Mouse (Mus musculus) lung, embryonic 15.5 days (tissue): ENCODE measurements at regions not wholly inside any gene's neighbourhood (a gene's known extent, or its start where the extent isn't known, plus 50 kb on each side); places are given as distances from the start of the nearest gene placed in this dataset.
A peak's percentile ranks its signal among the peaks of the same experiment; 100 is the strongest.

ENCODE experiments used
- ATAC-seq: fragments of 200-750 bp; cut with Nextera tagmentation; 2 replicates; pipeline ENCODE4 v1.8.0; 2017; ENCODE audit warnings: moderate number of reproducible peaks, borderline replicate concordance; ENCODE audit not compliant: low FRiP score, low TSS enrichment; ENCODE audit errors: extremely low read depth
- H3K27ac ChIP-seq: fragments of 300-500 bp; sonication (generic); 2 replicates; pipeline ENCODE4 v1.5.1; 2015; ENCODE audit warnings: moderate library complexity, mild to moderate bottlenecking, inconsistent platforms
- H3K27me3 ChIP-seq: fragments of 300-500 bp; sonication (generic); 2 replicates; pipeline ENCODE4 v1.6.1; 2015; ENCODE audit warnings: inconsistent platforms
- H3K36me3 ChIP-seq: fragments of 300-500 bp; sonication (generic); 2 replicates; pipeline ENCODE4 v1.6.1; 2015; ENCODE audit warnings: inconsistent platforms
- H3K4me1 ChIP-seq: fragments of 300-500 bp; sonication (generic); 2 replicates; pipeline ENCODE4 v1.6.1; 2015; ENCODE audit warnings: inconsistent platforms
- H3K4me2 ChIP-seq: fragments of 300-500 bp; sonication (generic); 2 replicates; pipeline ENCODE4 v1.6.1; 2015; ENCODE audit warnings: inconsistent platforms, mild to moderate bottlenecking, moderate library complexity
- H3K4me3 ChIP-seq: fragments of 300-500 bp; sonication (generic); 2 replicates; pipeline ENCODE4 v1.5.1; 2015; ENCODE audit warnings: mild to moderate bottlenecking, inconsistent platforms
- H3K9ac ChIP-seq: fragments of 300-500 bp; sonication (generic); 2 replicates; pipeline ENCODE4 v1.6.1; 2015; ENCODE audit warnings: inconsistent platforms
- H3K9me3 ChIP-seq: fragments of 300-500 bp; sonication (generic); 2 replicates; pipeline ENCODE4 v1.6.1; 2016; ENCODE audit warnings: inconsistent platforms
- WGBS: fragments of 180-500 bp; shearing (Covaris S2); methylation state at CpG from one replicate; pipeline ENCODE4 v1.1.7; 2015; 5-methylcytosine and 5-hydroxymethylcytosine counted together

- Histone ChIP-seq H3K36me3 (no peaks in the 10 kb centered on the region), H3K9ac (no peak overlapping the region), H3K4me2 (no peak overlapping the region), H3K27me3 (no peaks in the 10 kb centered on the region), H3K9me3 (no peaks in the 10 kb centered on the region), H3K4me3 (no peak overlapping the region), H3K4me1 (peaks cover 8% of the 10 kb centered on the region; the same call in 1 of the 2 replicates), H3K27ac (no peak overlapping the region)
- 60% methylated on average over 12 of the region's 12 CpGs for WGBS
- ATAC-seq: no peak
Observed at GRCm38 (mm10) chr9:118271681-118272080, 121.7 kb upstream of the Cmc1 start.

- 34% methylated on average over 11 of the region's 11 CpGs for WGBS
- ATAC-seq: no peak
- H3K9ac ChIP-seq: no peak overlapping the region
Observed at GRCm38 (mm10) chr9:118272713-118273407, 122.9 kb upstream of the Cmc1 start.

GRCm38 (mm10) chr9:118285481-118285880, 135.5 kb upstream of the Cmc1 start:
- H3K9me3 ChIP-seq: no peaks in the 10 kb centered on the region
- 52% methylated on average over 3 of the region's 3 CpGs for WGBS
- H3K4me3 ChIP-seq: no peak overlapping the region
- H3K9ac ChIP-seq: no peak overlapping the region
- H3K27me3 ChIP-seq: no peaks in the 10 kb centered on the region
- no peaks in the 10 kb centered on the region for H3K36me3 ChIP-seq
- H3K27ac ChIP-seq: no peak overlapping the region
- ATAC-seq: no peak
- no peak overlapping the region for H3K4me2 ChIP-seq
- no peaks in the 10 kb centered on the region for H3K4me1 ChIP-seq

More at GRCm38 (mm10) chr9:118272713-118273407, 122.9 kb upstream of the Cmc1 start:
- Histone ChIP-seq H3K4me1 (peaks cover 8% of the 10 kb centered on the region; the same call in 1 of the 2 replicates), H3K27me3 (no peaks in the 10 kb centered on the region), H3K36me3 (no peaks in the 10 kb centered on the region), H3K4me3 (no peak overlapping the region), H3K4me2 (no peak overlapping the region), H3K9me3 (no peaks in the 10 kb centered on the region), H3K27ac (no peak overlapping the region)

- H3K27ac ChIP-seq: no peak overlapping the region
- H3K4me3 ChIP-seq: no peak overlapping the region
- no peaks in the 10 kb centered on the region for H3K36me3 ChIP-seq
- H3K27me3 ChIP-seq: no peaks in the 10 kb centered on the region
- no peak overlapping the region for H3K4me2 ChIP-seq
- WGBS: 73% methylated on average over 9 of the region's 9 CpGs
- H3K9me3 ChIP-seq: no peaks in the 10 kb centered on the region
- no peak overlapping the region for H3K9ac ChIP-seq
- no peaks in the 10 kb centered on the region for H3K4me1 ChIP-seq
- ATAC-seq: no peak
Observed at GRCm38 (mm10) chr9:118287606-118288005, 137.6 kb upstream of the Cmc1 start.

- H3K36me3 ChIP-seq: no peaks in the 10 kb centered on the region
- no peaks in the 10 kb centered on the region for H3K27me3 ChIP-seq
- no peak overlapping the region for H3K4me2 ChIP-seq
- no peaks in the 10 kb centered on the region for H3K9me3 ChIP-seq
- H3K4me3 ChIP-seq: no peak overlapping the region
- no peak overlapping the region for H3K27ac ChIP-seq
- 88% methylated on average over 10 of the region's 10 CpGs for WGBS
- H3K9ac ChIP-seq: no peak overlapping the region
- no peaks in the 10 kb centered on the region for H3K4me1 ChIP-seq
- no peak for ATAC-seq
Observed at GRCm38 (mm10) chr9:118292836-118293235, 142.9 kb upstream of the Cmc1 start.

GRCm38 (mm10) chr9:118294011-118294410, 144.0 kb upstream of the Cmc1 start:
- Histone ChIP-seq H3K9ac (no peak overlapping the region), H3K36me3 (no peaks in the 10 kb centered on the region), H3K4me1 (no peaks in the 10 kb centered on the region), H3K4me2 (no peak overlapping the region), H3K4me3 (no peak overlapping the region), H3K9me3 (no peaks in the 10 kb centered on the region), H3K27me3 (no peaks in the 10 kb centered on the region), H3K27ac (no peak overlapping the region)
- ATAC-seq: no peak
- 75% methylated on average over 8 of the region's 8 CpGs for WGBS

GRCm38 (mm10) chr9:118302785-118303384, 152.9 kb upstream of the Cmc1 start:
- Histone ChIP-seq H3K4me2 (no peak overlapping the region), H3K4me3 (no peak overlapping the region), H3K9me3 (no peaks in the 10 kb centered on the region), H3K36me3 (no peaks in the 10 kb centered on the region), H3K4me1 (no peaks in the 10 kb centered on the region), H3K27me3 (no peaks in the 10 kb centered on the region), H3K9ac (no peak overlapping the region), H3K27ac (no peak overlapping the region)
- no peak; the same call in 1 of the 2 replicates for ATAC-seq
- 26% methylated on average over 11 of the region's 11 CpGs for WGBS

- ATAC-seq: no peak
- Histone ChIP-seq H3K4me2 (no peak overlapping the region), H3K27me3 (no peaks in the 10 kb centered on the region), H3K36me3 (no peaks in the 10 kb centered on the region), H3K27ac (no peak overlapping the region), H3K4me3 (no peak overlapping the region), H3K4me1 (no peaks in the 10 kb centered on the region), H3K9ac (no peak overlapping the region), H3K9me3 (no peaks in the 10 kb centered on the region)
- 78% methylated on average over 18 of the region's 18 CpGs for WGBS
Observed at GRCm38 (mm10) chr9:118318357-118319140, 159.5 kb upstream of the Eomes start.

GRCm38 (mm10) chr9:118323796-118324195, 154.2 kb upstream of the Eomes start:
- WGBS: 49% methylated on average over 12 of the region's 12 CpGs
- no peak overlapping the region for H3K4me2 ChIP-seq
- no peak for ATAC-seq

GRCm38 (mm10) chr9:118326656-118327055, 151.4 kb upstream of the Eomes start:
- Histone ChIP-seq H3K4me2 (no peak overlapping the region), H3K36me3 (no peaks in the 10 kb centered on the region), H3K9me3 (no peaks in the 10 kb centered on the region), H3K27me3 (no peaks in the 10 kb centered on the region), H3K4me1 (no peaks in the 10 kb centered on the region), H3K27ac (no peak overlapping the region), H3K4me3 (no peak overlapping the region), H3K9ac (no peak overlapping the region)
- WGBS: 68% methylated on average over 9 of the region's 9 CpGs
- ATAC-seq: no peak

More at GRCm38 (mm10) chr9:118323796-118324195, 154.2 kb upstream of the Eomes start:
- Histone ChIP-seq H3K9me3 (no peaks in the 10 kb centered on the region), H3K27ac (no peak overlapping the region), H3K9ac (no peak overlapping the region), H3K4me1 (no peaks in the 10 kb centered on the region), H3K27me3 (no peaks in the 10 kb centered on the region), H3K4me3 (no peak overlapping the region), H3K36me3 (no peaks in the 10 kb centered on the region)

- H3K4me1 ChIP-seq: no peaks in the 10 kb centered on the region
- H3K9ac ChIP-seq: no peak overlapping the region
- H3K4me2 ChIP-seq: no peak overlapping the region
- H3K27me3 ChIP-seq: no peaks in the 10 kb centered on the region
- no peaks in the 10 kb centered on the region for H3K9me3 ChIP-seq
- H3K4me3 ChIP-seq: no peak overlapping the region
- WGBS: 88% methylated on average over 6 of the region's 6 CpGs
- no peak for ATAC-seq
- H3K27ac ChIP-seq: no peak overlapping the region
- no peaks in the 10 kb centered on the region for H3K36me3 ChIP-seq
Observed at GRCm38 (mm10) chr9:118327904-118328303, 150.1 kb upstream of the Eomes start.

GRCm38 (mm10) chr9:118341401-118341800, 136.6 kb upstream of the Eomes start:
- Histone ChIP-seq H3K27me3 (no peaks in the 10 kb centered on the region; the same call in 1 of the 2 replicates), H3K4me2 (peak overlapping the region; percentile 50), H3K27ac (no peak overlapping the region), H3K9ac (no peak overlapping the region), H3K36me3 (no peaks in the 10 kb centered on the region), H3K9me3 (no peaks in the 10 kb centered on the region), H3K4me3 (peak overlapping the region; percentile 26), H3K4me1 (no peaks in the 10 kb centered on the region)
- 35% methylated on average over 12 of the region's 12 CpGs for WGBS
- no peak for ATAC-seq
